In genomic region chr9:89973856-89974255, GRCm38 (mm10) we compare ENCODE assay signal across 8 mouse cellular contexts.
DNase-seq lines count a peak whose midpoint lies in the region; ATAC-seq and TF ChIP-seq lines count a peak whose summit lies in the region.

No protein-coding gene starts in this region.

- H3K27ac ChIP-seq in forebrain, embryonic 14.5 days (ENCODE audit: low read depth, low read length): peak overlapping the region; percentile 66; the same call in 1 of the 2 replicates
- no peak overlapping the region for H3K27ac ChIP-seq in forebrain, embryonic 11.5 days (ENCODE audit: low read depth, low read length)
- no peak overlapping the region for H3K27ac ChIP-seq in lung, postnatal 0 days (ENCODE audit: low read length)
- H3K27ac ChIP-seq in neural tube, embryonic 15.5 days (replicated peaks): peak overlapping the region; percentile 58; the same call in 1 of the 2 replicates
- no peak overlapping the region for H3K27ac ChIP-seq in thymus, adult 2 months (ENCODE audit: control insufficient read depth, insufficient read depth, low read length)

- 31% methylated on average over 5 of the region's 5 CpGs for WGBS in forebrain, embryonic 14.5 days
- 36% methylated on average over 5 of the region's 5 CpGs for WGBS in forebrain, embryonic 11.5 days
- 25% methylated on average over 5 of the region's 5 CpGs for WGBS in lung, postnatal 0 days
- WGBS in neural tube, embryonic 15.5 days: 27% methylated on average over 5 of the region's 5 CpGs
- WGBS in thymus, adult 2 months: 32% methylated on average over 5 of the region's 5 CpGs

- no peak overlapping the region for H3K4me3 ChIP-seq in forebrain, embryonic 14.5 days (ENCODE audit: low read depth, low read length)
- no peak overlapping the region for H3K4me3 ChIP-seq in forebrain, embryonic 11.5 days (ENCODE audit: low read depth, low read length)
- no peak overlapping the region for H3K4me3 ChIP-seq in lung, postnatal 0 days (ENCODE audit: low read depth, low read length)
- no peak overlapping the region for H3K4me3 ChIP-seq in neural tube, embryonic 15.5 days (replicated peaks)
- no peak overlapping the region for H3K4me3 ChIP-seq in thymus, adult 2 months (ENCODE audit: control insufficient read depth, insufficient read depth, low read length)

- no peak overlapping the region for H3K4me2 ChIP-seq in forebrain, embryonic 14.5 days (ENCODE audit: low read length)
- no peak overlapping the region for H3K4me2 ChIP-seq in forebrain, embryonic 11.5 days (ENCODE audit: low read depth, low read length, severe bottlenecking)
- H3K4me2 ChIP-seq in lung, postnatal 0 days (replicated peaks; ENCODE audit: low read depth, low read length): no peak overlapping the region
- no peak overlapping the region for H3K4me2 ChIP-seq in neural tube, embryonic 15.5 days

- TF ChIP-seq POLR2A in thymus, adult 2 months (IDR thresholded peaks at IDR 0.05; ENCODE audit: control insufficient read depth, extremely low read depth, insufficient read depth, low read length, poor library complexity): no peak

- H3K4me1 ChIP-seq in forebrain, embryonic 14.5 days (ENCODE audit: control insufficient read depth, insufficient read depth, low read length): no peaks in the 10 kb centered on the region; the same call in 1 of the 2 replicates
- no peaks in the 10 kb centered on the region for H3K4me1 ChIP-seq in forebrain, embryonic 11.5 days (replicated peaks; ENCODE audit: control insufficient read depth, insufficient read depth, low read length)
- peaks cover under 1% of the 10 kb centered on the region; the same call in 1 of the 2 replicates for H3K4me1 ChIP-seq in lung, postnatal 0 days (ENCODE audit: insufficient read depth, low read depth, low read length)
- H3K4me1 ChIP-seq in neural tube, embryonic 15.5 days: no peaks in the 10 kb centered on the region
- no peaks in the 10 kb centered on the region for H3K4me1 ChIP-seq in thymus, adult 2 months (replicated peaks; ENCODE audit: control insufficient read depth, insufficient read depth, low read length)

- peak; percentile 79 for DNase-seq in forebrain, embryonic 14.5 days (ENCODE audit: low spot score)
- DNase-seq in forebrain, embryonic 11.5 days (ENCODE audit: low spot score): no peak
- DNase-seq in lung, postnatal 0 days (ENCODE audit: low spot score): peak; percentile 86
- no peak for DNase-seq in lung, adult 18-20 months
- DNase-seq in thymus, adult 2 months: no peak

- no peaks in the 10 kb centered on the region for H3K9me3 ChIP-seq in forebrain, embryonic 14.5 days (replicated peaks; ENCODE audit: control insufficient read depth, low read length)
- no peaks in the 10 kb centered on the region for H3K9me3 ChIP-seq in forebrain, embryonic 11.5 days (ENCODE audit: control insufficient read depth, low read length)
- no peaks in the 10 kb centered on the region for H3K9me3 ChIP-seq in lung, postnatal 0 days (ENCODE audit: low read length)
- H3K9me3 ChIP-seq in neural tube, embryonic 15.5 days (replicated peaks): no peaks in the 10 kb centered on the region

- no peaks in the 10 kb centered on the region for H3K27me3 ChIP-seq in forebrain, embryonic 14.5 days (replicated peaks; ENCODE audit: control insufficient read depth, insufficient read depth, low read length)
- no peaks in the 10 kb centered on the region for H3K27me3 ChIP-seq in forebrain, embryonic 11.5 days (ENCODE audit: control insufficient read depth, insufficient read depth, low read length)
- no peaks in the 10 kb centered on the region for H3K27me3 ChIP-seq in lung, postnatal 0 days (replicated peaks; ENCODE audit: insufficient read depth, low read length)
- peaks cover 6% of the 10 kb centered on the region; the same call in 1 of the 2 replicates for H3K27me3 ChIP-seq in neural tube, embryonic 15.5 days (replicated peaks)
- H3K27me3 ChIP-seq in thymus, adult 2 months (ENCODE audit: control insufficient read depth, insufficient read depth, low read length): no peaks in the 10 kb centered on the region

- no peak overlapping the region for H3K9ac ChIP-seq in forebrain, embryonic 14.5 days (ENCODE audit: low read length)
- H3K9ac ChIP-seq in forebrain, embryonic 11.5 days (ENCODE audit: low read length): no peak overlapping the region
- H3K9ac ChIP-seq in lung, postnatal 0 days (replicated peaks; ENCODE audit: low read depth): no peak overlapping the region
- H3K9ac ChIP-seq in neural tube, embryonic 15.5 days (replicated peaks): no peak overlapping the region

- TF ChIP-seq CTCF in lung, postnatal 0 days (IDR thresholded peaks at IDR 0.05): peak; percentile 45
- no peak for TF ChIP-seq CTCF in thymus, adult 2 months (IDR thresholded peaks at IDR 0.05; ENCODE audit: borderline replicate concordance, control insufficient read depth, extremely low read depth, insufficient read depth, low read length, poor library complexity)

- no peaks in the 10 kb centered on the region for H3K36me3 ChIP-seq in forebrain, embryonic 14.5 days (ENCODE audit: control insufficient read depth, insufficient read depth, low read length)
- H3K36me3 ChIP-seq in forebrain, embryonic 11.5 days (ENCODE audit: control insufficient read depth, insufficient read depth, low read length): no peaks in the 10 kb centered on the region
- no peaks in the 10 kb centered on the region for H3K36me3 ChIP-seq in lung, postnatal 0 days (ENCODE audit: insufficient read depth, low read length)
- no peaks in the 10 kb centered on the region for H3K36me3 ChIP-seq in neural tube, embryonic 15.5 days
- no peaks in the 10 kb centered on the region for H3K36me3 ChIP-seq in thymus, adult 2 months (ENCODE audit: control insufficient read depth, insufficient read depth, low read length)

- TF ChIP-seq EP300 in lung, postnatal 0 days (IDR thresholded peaks at IDR 0.05): peak; percentile 34; the same call in 1 of the 2 replicates

- ATAC-seq in forebrain, embryonic 14.5 days: peak; percentile 67
- no peak for ATAC-seq in forebrain, embryonic 11.5 days (replicated peaks; ENCODE audit: low FRiP score)
- ATAC-seq in lung, postnatal 0 days: peak; percentile 56
- ATAC-seq in common myeloid progenitor, adult 5-6 weeks (replicated peaks; ENCODE audit: low read depth, poor library complexity, severe bottlenecking): peak; percentile 34; the same call in 1 of the 2 replicates
- ATAC-seq in neural tube, embryonic 15.5 days (ENCODE audit: low FRiP score): peak; percentile 57; the same call in 1 of the 2 replicates
- no peak for ATAC-seq in erythroblast, adult 5-6 weeks (replicated peaks; ENCODE audit: low FRiP score, poor library complexity, severe bottlenecking)

Comparison
In these comparisons a context has a peak if more than half of its experiments do, and no peak if none do; other contexts are left out.
1. ATAC-seq: peak in forebrain, embryonic 14.5 days (single experiment), lung, postnatal 0 days (single experiment), common myeloid progenitor, adult 5-6 weeks (single experiment) and neural tube, embryonic 15.5 days (single experiment); none in forebrain, embryonic 11.5 days (single experiment) and erythroblast, adult 5-6 weeks (single experiment).
2. DNase-seq: peak in forebrain, embryonic 14.5 days (single experiment) and lung, postnatal 0 days (single experiment); none in forebrain, embryonic 11.5 days (single experiment), lung, adult 18-20 months (0 of 2) and thymus, adult 2 months (single experiment).
3. H3K27ac ChIP-seq: peak in forebrain, embryonic 14.5 days (single experiment) and neural tube, embryonic 15.5 days (single experiment); none in forebrain, embryonic 11.5 days (single experiment), lung, postnatal 0 days (single experiment) and thymus, adult 2 months (single experiment).